24 mouse cellular contexts compared by ENCODE assay signal in genomic region chr10:99253412-99253811, GRCm38 (mm10).
"Had no signal": no experiment of that assay in that cellular context is flagged by ENCODE, and none has a peak within 500 bp of the region (broad histone marks: within the 10 kb centered on the region; RNA-seq: fewer than 3 reads in every experiment).

No protein-coding gene starts in this region.

- H3K36me3 ChIP-seq: heart, embryonic 10.5 days; heart, embryonic 12.5 days; hindbrain, embryonic 10.5 days; hindbrain, embryonic 12.5 days; limb, embryonic 13.5 days; limb, embryonic 15.5 days had no signal

- DNase-seq: gastrocnemius, adult 2 months; gastrocnemius, postnatal 10 days; gastrocnemius, postnatal 25 days; heart, adult 18-20 months; heart, postnatal 10 days; heart, postnatal 4 days; kidney, adult 11 months; kidney, adult 8-10 months; kidney, postnatal 10 days; kidney, postnatal 25 days; kidney, postnatal 4 days had no signal

- H3K4me3 ChIP-seq: gastrocnemius, adult 2 months; heart, embryonic 10.5 days; heart, embryonic 12.5 days; hindbrain, embryonic 10.5 days; hindbrain, embryonic 12.5 days; layer of hippocampus, adult 2 months; left cerebral cortex, adult 2 months; limb, embryonic 13.5 days; limb, embryonic 15.5 days had no signal

- H3K27me3 ChIP-seq: heart, embryonic 12.5 days; hindbrain, embryonic 12.5 days; limb, embryonic 13.5 days; limb, embryonic 15.5 days had no signal

- ATAC-seq: hindbrain, embryonic 16.5 days; inflammation-experienced regulatory T-cells, adult 6 months had no signal

- H3K27ac ChIP-seq: gastrocnemius, adult 2 months; heart, embryonic 10.5 days; hindbrain, embryonic 10.5 days; hindbrain, embryonic 12.5 days; hindbrain, embryonic 14.5 days; layer of hippocampus, adult 2 months; left cerebral cortex, adult 2 months; limb, embryonic 13.5 days; limb, embryonic 15.5 days; liver, embryonic 14.5 days had no signal

- H3K4me1 ChIP-seq: hindbrain, embryonic 12.5 days; limb, embryonic 13.5 days; limb, embryonic 15.5 days had no signal

- H3K4me2 ChIP-seq: heart, embryonic 12.5 days; hindbrain, embryonic 12.5 days; hindbrain, embryonic 14.5 days; limb, embryonic 13.5 days; limb, embryonic 15.5 days; liver, embryonic 11.5 days had no signal

- H3K9ac ChIP-seq: heart, embryonic 12.5 days; hindbrain, embryonic 12.5 days; hindbrain, embryonic 14.5 days; limb, embryonic 13.5 days; limb, embryonic 15.5 days; liver, embryonic 14.5 days had no signal

- H3K9me3 ChIP-seq: heart, embryonic 10.5 days; heart, embryonic 12.5 days; hindbrain, embryonic 10.5 days; hindbrain, embryonic 12.5 days; limb, embryonic 13.5 days; limb, embryonic 15.5 days had no signal
